Mouse (Mus musculus) midbrain, embryonic 12.5 days (tissue): ENCODE data around the gene Akap6. TPM values are rescaled to one million over a fixed set of nuclear protein-coding genes. Genes with fewer than 3 reads are reported as not detected.

Experiments
- ATAC-seq: fragments of 200-750 bp; cut with Nextera tagmentation; 2 replicates; pipeline ENCODE4 v1.8.0; 2017; ENCODE audit warnings: low read depth, moderate TSS enrichment, moderate library complexity; ENCODE audit not compliant: low FRiP score
- H3K27ac ChIP-seq: fragments of 300-500 bp; sonication (generic); replicated peaks from 2 replicates; pipeline ENCODE4 v1.5.1; 2016; ENCODE audit warnings: mild to moderate bottlenecking
- H3K27me3 ChIP-seq: fragments of 300-500 bp; sonication (generic); 2 replicates; pipeline ENCODE4 v1.6.1; 2016; ENCODE audit warnings: mild to moderate bottlenecking
- H3K36me3 ChIP-seq: fragments of 300-500 bp; sonication (generic); 2 replicates; pipeline ENCODE4 v1.6.1; 2016
- H3K4me1 ChIP-seq: fragments of 300-500 bp; sonication (generic); 2 replicates; pipeline ENCODE4 v1.6.1; 2016
- H3K4me2 ChIP-seq: fragments of 300-500 bp; sonication (generic); replicated peaks from 2 replicates; pipeline ENCODE4 v1.6.1; 2016; ENCODE audit warnings: mild to moderate bottlenecking, moderate library complexity
- H3K4me3 ChIP-seq: fragments of 300-500 bp; sonication (generic); 2 replicates; pipeline ENCODE4 v1.5.1; 2016; ENCODE audit warnings: mild to moderate bottlenecking
- H3K9ac ChIP-seq: fragments of 300-500 bp; sonication (generic); replicated peaks from 2 replicates; pipeline ENCODE4 v1.6.1; 2016; ENCODE audit warnings: mild to moderate bottlenecking, moderate library complexity
- H3K9me3 ChIP-seq: fragments of 300-500 bp; sonication (generic); 2 replicates; pipeline ENCODE4 v1.6.1; 2016; ENCODE audit warnings: mild to moderate bottlenecking
- WGBS: fragments of 180-500 bp; shearing (Covaris S2); methylation state at CpG from one replicate; pipeline ENCODE4 v1.1.7; 2016; 5-methylcytosine and 5-hydroxymethylcytosine counted together
- polyA plus RNA-seq: library from polyadenylated mRNA; unstranded; fragments of >200 nt; fragmentation: Nextera tagmentation; extraction: Ambion mirVana; gene quantifications from 2 replicates; pipeline ENCODE4 v1.2.1, GENCODE M21; 2016

The Akap6 gene
- polyA plus RNA-seq, 1 experiment from 2014 or later = 27.2 TPM

DNA sequence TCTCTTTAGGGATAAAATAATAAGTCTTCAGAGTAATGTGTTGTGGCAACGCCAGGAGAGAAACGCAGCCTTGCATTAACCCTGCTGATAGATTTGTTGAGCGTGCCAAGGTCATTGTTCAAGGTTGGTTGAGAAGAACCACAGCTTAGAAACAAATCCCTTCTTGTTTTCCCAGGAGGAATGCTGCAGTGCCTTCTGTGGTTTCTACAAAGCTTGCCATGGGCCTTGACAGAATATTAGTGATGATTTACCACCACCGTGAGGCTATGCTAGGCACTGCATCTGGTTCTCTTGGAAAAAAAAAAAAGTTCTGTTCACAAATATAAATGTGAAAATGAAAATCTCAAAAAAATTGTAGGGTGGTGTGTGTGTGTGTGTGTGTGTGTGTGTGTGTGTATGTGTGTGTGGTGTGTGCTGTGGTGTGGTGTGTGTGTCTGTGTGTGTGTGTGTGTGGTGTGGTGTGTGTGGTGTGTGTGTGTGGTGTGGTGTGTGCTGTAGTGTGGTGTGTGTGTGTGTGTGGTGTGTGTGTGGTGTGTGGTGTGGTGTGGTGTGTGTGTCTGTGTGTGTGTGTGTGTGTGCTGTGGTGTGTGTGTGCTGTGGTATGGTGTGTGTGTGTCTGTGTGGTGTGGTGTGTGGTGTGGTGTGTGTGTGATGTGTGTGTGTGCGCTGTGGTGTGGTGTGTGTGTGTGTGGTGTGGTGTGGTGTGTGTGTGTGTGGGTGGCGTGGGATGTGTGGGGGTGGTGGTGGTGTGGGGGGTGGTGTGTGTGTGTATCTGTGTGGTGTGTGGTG is 196.7 kb downstream of the Akap6 start:
- no peak overlapping the region for H3K27ac ChIP-seq
- H3K4me2 ChIP-seq = no peak overlapping the region
- no peaks in the 10 kb centered on the region for H3K9me3 ChIP-seq
- no peaks in the 10 kb centered on the region for H3K36me3 ChIP-seq
- 28% methylated on average over 5 of the region's 6 CpGs for WGBS
- H3K4me3 ChIP-seq = no peak overlapping the region
- ATAC-seq = 0 out of 2 replicates have a peak, but pooled peaks have one; percentile 49
- H3K9ac ChIP-seq = no peak overlapping the region
- H3K4me1 ChIP-seq = no peaks in the 10 kb centered on the region
- no peaks in the 10 kb centered on the region for H3K27me3 ChIP-seq

DNA sequence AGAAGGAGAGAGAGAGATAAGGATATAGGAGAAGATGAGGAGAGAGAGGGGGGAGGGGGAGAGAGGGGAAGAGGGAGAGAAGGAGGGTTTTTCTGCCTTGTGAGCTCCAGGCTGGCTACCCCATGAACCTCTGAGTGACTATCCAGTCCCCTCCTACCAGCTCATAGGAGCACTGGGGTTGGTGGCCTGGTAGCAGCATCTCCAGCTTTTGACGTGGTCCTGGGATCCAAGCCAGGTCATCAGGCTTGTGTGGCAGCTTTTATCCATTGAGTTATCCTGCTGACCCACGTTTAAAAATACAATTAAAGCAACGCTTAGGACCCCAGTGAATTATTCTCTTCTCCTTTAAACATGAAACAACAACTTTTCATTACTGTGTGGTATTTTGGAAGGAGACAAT is 197.6 kb downstream of the Akap6 start:
- ATAC-seq = no peak
- H3K4me2 ChIP-seq = no peak overlapping the region
- no peaks in the 10 kb centered on the region for H3K4me1 ChIP-seq
- H3K9ac ChIP-seq = no peak overlapping the region
- 65% methylated on average over 3 of the region's 3 CpGs for WGBS
- no peaks in the 10 kb centered on the region for H3K36me3 ChIP-seq
- H3K27ac ChIP-seq = no peak overlapping the region
- H3K9me3 ChIP-seq = no peaks in the 10 kb centered on the region
- no peaks in the 10 kb centered on the region for H3K27me3 ChIP-seq
- H3K4me3 ChIP-seq = no peak overlapping the region

GRCm38 (mm10) chr12:52898130-52898529 is 198.9 kb downstream of the Akap6 start:
- no peaks in the 10 kb centered on the region for H3K27me3 ChIP-seq
- no peaks in the 10 kb centered on the region for H3K4me1 ChIP-seq
- WGBS = 91% methylated on average over 10 of the region's 10 CpGs
- H3K4me3 ChIP-seq = no peak overlapping the region
- no peak overlapping the region for H3K4me2 ChIP-seq
- ATAC-seq = no peak
- H3K36me3 ChIP-seq = no peaks in the 10 kb centered on the region
- no peak overlapping the region for H3K27ac ChIP-seq
- H3K9me3 ChIP-seq = no peaks in the 10 kb centered on the region
- H3K9ac ChIP-seq = no peak overlapping the region

GRCm38 (mm10) chr12:52904046-52904445 is 204.9 kb downstream of the Akap6 start:
- H3K9me3 ChIP-seq = no peaks in the 10 kb centered on the region
- H3K9ac ChIP-seq = no peak overlapping the region
- no peak overlapping the region for H3K4me2 ChIP-seq
- H3K36me3 ChIP-seq = no peaks in the 10 kb centered on the region
- H3K27me3 ChIP-seq = no peaks in the 10 kb centered on the region
- no peak overlapping the region for H3K27ac ChIP-seq
- no peak for ATAC-seq
- H3K4me1 ChIP-seq = peaks cover 6% of the 10 kb centered on the region; the same call in 1 of the 2 replicates
- H3K4me3 ChIP-seq = no peak overlapping the region
- WGBS = 79% methylated on average over 5 of the region's 5 CpGs

DNA sequence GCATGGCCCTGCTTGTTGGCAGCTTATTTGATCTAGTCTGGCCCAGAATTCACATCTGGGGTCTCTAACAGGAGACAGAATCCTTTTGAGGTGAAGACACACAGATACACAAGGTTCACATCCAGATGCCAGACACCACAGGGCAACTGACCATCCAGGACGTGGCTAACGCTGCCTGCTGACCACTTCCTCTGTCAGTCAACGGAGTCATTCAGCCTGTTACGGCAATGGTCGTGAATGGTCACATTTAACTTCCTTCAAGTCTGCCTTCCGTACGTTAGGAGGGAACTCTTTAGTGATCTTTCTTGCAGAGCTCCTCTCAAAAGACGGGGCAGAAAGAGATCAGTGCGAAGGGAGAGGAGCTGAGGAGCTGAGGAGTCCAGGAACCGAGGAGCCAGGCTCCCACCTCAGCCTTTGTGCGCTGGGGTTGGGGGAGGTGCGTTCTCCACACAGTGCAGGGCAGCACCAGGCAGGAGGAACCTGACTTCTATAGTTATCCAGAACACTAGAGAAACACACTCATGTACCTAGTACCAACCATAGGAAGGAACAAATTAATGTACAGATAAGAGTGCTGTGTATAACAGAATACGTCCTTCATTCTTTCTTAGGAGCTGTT is 209.4 kb downstream of the Akap6 start:
- Histone ChIP-seq H3K4me1 (peaks cover 6% of the 10 kb centered on the region; the same call in 1 of the 2 replicates), H3K36me3 (no peaks in the 10 kb centered on the region), H3K9ac (no peak overlapping the region), H3K27ac (no peak overlapping the region), H3K9me3 (no peaks in the 10 kb centered on the region), H3K4me2 (no peak overlapping the region), H3K27me3 (no peaks in the 10 kb centered on the region), H3K4me3 (no peak overlapping the region)
- WGBS = 68% methylated on average over 13 of the region's 13 CpGs
- ATAC-seq = no peak

DNA sequence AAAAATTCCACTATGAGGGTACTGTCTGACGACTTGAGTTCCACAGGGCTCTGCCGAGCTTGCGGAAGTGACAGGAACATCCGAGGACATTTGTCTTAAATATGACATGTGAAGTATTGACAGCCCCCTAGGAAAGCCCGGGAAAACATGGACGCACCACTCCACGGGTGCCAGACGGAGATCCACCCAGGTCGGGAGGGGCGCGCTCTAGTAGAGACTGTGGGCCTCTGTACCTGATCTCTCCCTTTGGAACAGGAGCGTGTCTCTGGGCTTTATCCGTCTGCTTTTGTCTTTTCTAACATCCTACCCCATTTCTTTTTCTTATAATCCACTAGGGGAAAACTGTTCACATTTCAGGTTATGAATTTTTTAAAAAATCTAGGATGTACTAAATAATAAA is 211.2 kb downstream of the Akap6 start:
- ATAC-seq = no peak
- no peak overlapping the region for H3K9ac ChIP-seq
- no peaks in the 10 kb centered on the region; the same call in 1 of the 2 replicates for H3K36me3 ChIP-seq
- H3K4me1 ChIP-seq = peaks cover 4% of the 10 kb centered on the region; the same call in 1 of the 2 replicates
- H3K9me3 ChIP-seq = no peaks in the 10 kb centered on the region
- H3K27me3 ChIP-seq = no peaks in the 10 kb centered on the region
- H3K27ac ChIP-seq = no peak overlapping the region
- no peak overlapping the region for H3K4me2 ChIP-seq
- no peak overlapping the region for H3K4me3 ChIP-seq
- WGBS = 82% methylated on average over 13 of the region's 13 CpGs

DNA sequence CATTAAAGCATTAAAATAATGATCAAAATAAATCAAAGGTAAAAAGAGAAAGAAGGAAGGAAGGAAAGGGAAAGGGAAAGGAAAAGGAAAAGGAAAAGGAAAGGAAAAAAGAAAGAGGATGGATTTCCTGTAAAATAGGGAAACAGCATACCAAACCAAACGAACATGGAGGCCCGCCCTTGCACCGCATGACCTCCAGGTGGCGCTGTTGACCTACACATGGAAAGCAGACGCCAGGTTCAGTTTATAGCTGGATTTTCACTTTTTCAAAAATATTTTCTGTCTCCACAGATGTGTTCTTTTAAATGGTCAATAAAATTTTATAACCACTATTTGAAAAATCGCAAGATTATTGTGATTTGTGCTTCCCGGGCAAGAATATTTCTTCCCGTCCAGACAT is 211.6 kb downstream of the Akap6 start:
- H3K4me2 ChIP-seq = no peak overlapping the region
- no peak overlapping the region for H3K27ac ChIP-seq
- H3K9me3 ChIP-seq = no peaks in the 10 kb centered on the region
- no peak overlapping the region for H3K9ac ChIP-seq
- H3K36me3 ChIP-seq = no peaks in the 10 kb centered on the region; the same call in none of the 2 replicates
- ATAC-seq = no peak
- no peak overlapping the region for H3K4me3 ChIP-seq
- H3K4me1 ChIP-seq = no peaks in the 10 kb centered on the region
- H3K27me3 ChIP-seq = no peaks in the 10 kb centered on the region
- WGBS = 22% methylated on average over 8 of the region's 8 CpGs

- H3K4me2 ChIP-seq = 0 out of 2 replicates have a peak overlapping the region, but pooled peaks have one; percentile 1
- H3K36me3 ChIP-seq = no peaks in the 10 kb centered on the region; the same call in none of the 2 replicates
- H3K27ac ChIP-seq = no peak overlapping the region
- ATAC-seq = no peak
- 0 out of 2 replicates have a peak, but pooled peaks cover 6% of the 10 kb centered on the region for H3K4me1 ChIP-seq
- WGBS = 23% methylated on average over 11 of the region's 11 CpGs
- H3K4me3 ChIP-seq = no peak overlapping the region
- no peaks in the 10 kb centered on the region for H3K9me3 ChIP-seq
- H3K27me3 ChIP-seq = no peaks in the 10 kb centered on the region
- no peak overlapping the region for H3K9ac ChIP-seq
Observed at GRCm38 (mm10) chr12:52918939-52919338, 219.8 kb downstream of the Akap6 start.

GRCm38 (mm10) chr12:52922510-52922909 is 223.3 kb downstream of the Akap6 start:
- WGBS = 94% methylated on average over 6 of the region's 6 CpGs
- Histone ChIP-seq H3K9ac (no peak overlapping the region), H3K27ac (no peak overlapping the region), H3K4me2 (no peak overlapping the region), H3K27me3 (no peaks in the 10 kb centered on the region), H3K4me1 (0 out of 2 replicates have a peak, but pooled peaks cover 6% of the 10 kb centered on the region), H3K9me3 (no peaks in the 10 kb centered on the region), H3K4me3 (no peak overlapping the region), H3K36me3 (no peaks in the 10 kb centered on the region)
- ATAC-seq = no peak

GRCm38 (mm10) chr12:52925448-52925847 is 226.3 kb downstream of the Akap6 start:
- H3K27me3 ChIP-seq = no peaks in the 10 kb centered on the region
- no peak overlapping the region for H3K4me2 ChIP-seq
- no peaks in the 10 kb centered on the region for H3K36me3 ChIP-seq
- H3K4me3 ChIP-seq = no peak overlapping the region
- H3K9ac ChIP-seq = no peak overlapping the region
- H3K9me3 ChIP-seq = no peaks in the 10 kb centered on the region
- no peak for ATAC-seq
- H3K4me1 ChIP-seq = 0 out of 2 replicates have a peak, but pooled peaks cover 3% of the 10 kb centered on the region
- 89% methylated on average over 4 of the region's 4 CpGs for WGBS
- no peak overlapping the region for H3K27ac ChIP-seq

DNA sequence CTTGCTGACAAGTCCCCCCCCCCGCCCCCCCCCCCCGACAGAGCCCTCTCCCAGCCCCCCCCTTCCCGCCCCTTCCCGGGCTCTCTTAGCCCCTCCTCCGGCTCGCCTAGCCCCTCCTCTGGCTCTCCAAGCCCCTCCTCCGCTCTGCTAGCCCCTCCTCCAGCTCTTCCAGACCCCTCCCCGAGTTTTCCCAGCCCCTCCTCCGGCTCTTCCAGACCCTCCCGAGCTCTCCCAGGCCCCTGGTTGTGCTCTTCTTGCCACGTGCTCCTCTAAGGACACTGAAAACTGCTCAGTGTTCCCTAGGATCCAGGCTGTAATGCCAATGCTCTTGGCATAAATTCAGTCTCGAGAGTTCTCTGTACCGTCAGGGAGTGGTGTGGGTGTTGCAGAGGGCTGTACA is 234.6 kb downstream of the Akap6 start:
- no peaks in the 10 kb centered on the region for H3K36me3 ChIP-seq
- H3K27me3 ChIP-seq = no peaks in the 10 kb centered on the region
- 0 out of 2 replicates have a peak, but pooled peaks cover 3% of the 10 kb centered on the region for H3K9me3 ChIP-seq
- H3K4me3 ChIP-seq = no peak overlapping the region
- no peak overlapping the region for H3K27ac ChIP-seq
- no peak overlapping the region for H3K4me2 ChIP-seq
- ATAC-seq = no peak
- no peak overlapping the region for H3K9ac ChIP-seq
- no peaks in the 10 kb centered on the region for H3K4me1 ChIP-seq
- WGBS = 66% methylated on average over 6 of the region's 13 CpGs

DNA sequence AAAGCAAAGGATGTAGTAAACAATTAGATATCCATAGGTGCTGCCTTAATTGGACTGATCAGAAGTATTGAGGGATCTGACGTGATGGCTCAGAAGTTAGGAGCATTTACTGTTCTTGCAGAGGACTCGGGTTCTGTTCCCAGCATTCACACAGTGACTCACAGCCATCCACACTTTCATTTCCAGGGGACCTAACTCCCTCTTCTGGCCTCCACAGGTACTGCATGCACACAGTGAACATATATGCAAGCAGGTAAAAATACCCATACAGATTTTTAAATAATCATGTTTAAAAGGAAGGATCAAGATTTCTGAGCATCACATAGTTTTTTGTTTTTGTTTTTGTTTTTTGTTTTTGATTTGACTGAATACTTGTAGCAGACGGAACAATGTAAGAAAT is 235.8 kb downstream of the Akap6 start:
- H3K36me3 ChIP-seq = no peaks in the 10 kb centered on the region
- H3K4me1 ChIP-seq = no peaks in the 10 kb centered on the region
- no peaks in the 10 kb centered on the region for H3K27me3 ChIP-seq
- H3K4me2 ChIP-seq = no peak overlapping the region
- no peak for ATAC-seq
- WGBS = 95% methylated on average over 3 of the region's 3 CpGs
- no peak overlapping the region for H3K4me3 ChIP-seq
- 0 out of 2 replicates have a peak, but pooled peaks cover 3% of the 10 kb centered on the region for H3K9me3 ChIP-seq
- no peak overlapping the region for H3K27ac ChIP-seq
- no peak overlapping the region for H3K9ac ChIP-seq
